Mouse (Mus musculus) neural tube, embryonic 11.5 days (tissue): ENCODE measurements at regions not wholly inside any gene's neighbourhood (a gene's known extent, or its start where the extent isn't known, plus 50 kb on each side); places are given as distances from the start of the nearest gene placed in this dataset.
A peak's percentile ranks its signal among the peaks of the same experiment; 100 is the strongest.
"Not testable (repeated sequence)": the region's sequence is repeated elsewhere in the genome, so short reads cannot be mapped to it uniquely, and the experiment has no call there.

Experiments
- ATAC-seq: fragments of 200-750 bp; cut with Nextera tagmentation; 2 replicates; pipeline ENCODE4 v1.8.0; 2017; ENCODE audit warnings: moderate number of reproducible peaks, mild to moderate bottlenecking, moderate TSS enrichment, moderate library complexity; ENCODE audit not compliant: insufficient read depth, low FRiP score, low TSS enrichment
- DNase-seq: peaks from one replicate; pipeline ENCODE4 v3.0.0-alpha.2; 2015; ENCODE audit warnings: low spot score
- H3K27ac ChIP-seq: fragments of 300-500 bp; sonication (generic); 2 replicates; pipeline ENCODE4 v1.5.1; 2014; ENCODE audit warnings: low read depth, mild to moderate bottlenecking, low read length
- H3K27me3 ChIP-seq: fragments of 300-500 bp; sonication (generic); 2 replicates; pipeline ENCODE4 v1.6.1; 2014; ENCODE audit warnings: mild to moderate bottlenecking, low read length, mixed read lengths; ENCODE audit not compliant: control insufficient read depth, insufficient read depth
- H3K36me3 ChIP-seq: fragments of 300-500 bp; sonication (generic); 2 replicates; pipeline ENCODE4 v1.6.1; 2014; ENCODE audit warnings: mild to moderate bottlenecking, low read length, moderate library complexity, mixed read lengths; ENCODE audit not compliant: control insufficient read depth, insufficient read depth
- H3K4me1 ChIP-seq: fragments of 300-500 bp; sonication (generic); 2 replicates; pipeline ENCODE4 v1.6.1; 2014; ENCODE audit warnings: low read length, mixed read lengths; ENCODE audit not compliant: control insufficient read depth, insufficient read depth
- H3K4me2 ChIP-seq: fragments of 300-500 bp; sonication (generic); 2 replicates; pipeline ENCODE4 v1.6.1; 2014; ENCODE audit warnings: low read depth, mild to moderate bottlenecking, moderate library complexity
- H3K4me3 ChIP-seq: fragments of 300-500 bp; sonication (generic); 2 replicates; pipeline ENCODE4 v1.5.1; 2014; ENCODE audit warnings: low read depth, low read length
- H3K9ac ChIP-seq: fragments of 300-500 bp; sonication (generic); 2 replicates; pipeline ENCODE4 v1.6.1; 2014; ENCODE audit warnings: mild to moderate bottlenecking, low read length
- H3K9me3 ChIP-seq: fragments of 300-500 bp; sonication (generic); 2 replicates; pipeline ENCODE4 v1.6.1; 2016; ENCODE audit warnings: low read length; ENCODE audit not compliant: control insufficient read depth
- WGBS: fragments of 180-500 bp; shearing (Covaris S2); extraction: QIAGEN DNeasy Blood & Tissue Kit; methylation state at CpG from one replicate; pipeline ENCODE4 v1.1.7; 2014; 5-methylcytosine and 5-hydroxymethylcytosine counted together

DNA sequence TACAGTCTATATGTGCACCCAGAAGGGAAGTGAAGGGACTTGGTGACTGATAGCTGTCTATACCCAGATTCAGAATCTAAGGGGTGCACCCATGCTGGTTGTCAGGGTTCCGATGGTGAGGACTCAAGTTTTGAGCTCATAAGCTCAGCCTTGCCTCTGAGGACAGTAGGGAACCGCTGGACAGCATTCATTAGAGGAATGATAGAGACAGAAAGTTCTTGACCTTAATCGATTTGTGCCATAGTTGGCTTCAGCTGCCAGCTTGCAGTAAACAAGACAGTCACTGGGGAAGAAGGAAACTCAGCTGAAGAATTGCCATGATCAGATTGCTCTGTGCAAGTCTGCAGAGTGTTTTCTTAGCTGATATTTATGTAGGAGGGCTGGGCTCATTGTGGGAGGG lies 96.0 kb downstream of the Dmrta2 start:
- Histone ChIP-seq H3K4me2 (no peak overlapping the region), H3K4me1 (no peaks in the 10 kb centered on the region), H3K9ac (no peak overlapping the region), H3K9me3 (no peaks in the 10 kb centered on the region), H3K27ac (no peak overlapping the region), H3K4me3 (no peak overlapping the region), H3K27me3 (no peaks in the 10 kb centered on the region), H3K36me3 (no peaks in the 10 kb centered on the region)
- DNase-seq (no peak), ATAC-seq (no peak)
- 77% methylated on average over 3 of the region's 3 CpGs for WGBS

DNA sequence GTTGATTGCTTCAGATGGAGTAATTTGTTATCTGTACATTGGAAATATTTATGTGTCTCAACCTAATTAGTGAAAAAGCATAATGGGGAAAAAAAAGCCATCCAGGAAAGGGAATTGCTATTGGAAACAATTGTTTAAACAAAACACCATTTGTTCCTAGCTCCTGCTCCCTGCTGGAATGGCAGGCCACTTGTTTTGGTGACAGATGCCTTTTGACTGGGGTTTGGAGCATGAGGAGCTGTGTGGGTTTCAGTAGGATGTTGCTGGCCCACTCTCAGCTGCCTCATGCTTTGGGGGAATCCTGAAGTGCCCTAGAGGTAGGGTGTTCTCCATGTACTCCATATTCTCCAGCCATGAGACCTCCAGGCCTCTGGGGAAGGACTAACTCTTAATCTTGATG lies 105.5 kb downstream of the Dmrta2 start:
- Histone ChIP-seq H3K4me2 (no peak overlapping the region), H3K27ac (no peak overlapping the region), H3K27me3 (no peaks in the 10 kb centered on the region), H3K4me3 (no peak overlapping the region), H3K9me3 (no peaks in the 10 kb centered on the region), H3K36me3 (no peaks in the 10 kb centered on the region), H3K9ac (no peak overlapping the region), H3K4me1 (no peaks in the 10 kb centered on the region)
- DNase-seq (no peak), ATAC-seq (no peak)

DNA sequence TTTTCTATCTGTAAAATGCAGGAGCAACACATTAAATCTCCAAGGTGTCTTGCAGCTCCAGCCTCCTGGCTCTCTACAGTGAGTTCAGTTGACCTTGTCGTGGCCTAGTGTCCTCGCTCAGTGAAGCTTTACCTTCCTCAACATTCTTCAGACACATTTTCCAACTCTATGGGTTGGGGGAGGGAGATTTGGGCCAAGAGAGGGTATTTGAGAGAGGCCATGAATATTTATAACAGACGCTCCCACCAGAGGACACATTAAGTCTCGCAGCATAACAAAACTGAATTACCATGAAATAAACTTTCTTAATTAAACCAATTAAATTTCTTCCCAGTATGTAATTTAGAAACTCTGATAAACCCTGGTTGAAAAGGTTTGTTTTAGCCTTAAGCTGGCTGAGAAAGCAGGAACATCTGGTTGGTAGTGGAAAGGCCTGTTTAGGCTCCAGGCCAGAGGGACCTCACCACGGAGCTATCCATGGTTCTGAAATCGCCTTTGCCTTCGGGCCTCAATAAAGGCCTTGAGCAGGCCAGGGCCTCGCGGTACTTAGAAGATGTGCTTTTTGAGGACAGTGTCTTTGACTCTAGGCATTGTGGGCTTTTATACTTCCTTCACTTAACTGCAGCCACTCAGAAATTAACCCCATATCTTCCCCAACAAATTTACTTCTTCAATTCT lies 109.9 kb downstream of the Dmrta2 start:
- no peaks in the 10 kb centered on the region for H3K27me3 ChIP-seq
- 38% methylated on average over 9 of the region's 9 CpGs for WGBS
- no peak for ATAC-seq

DNA sequence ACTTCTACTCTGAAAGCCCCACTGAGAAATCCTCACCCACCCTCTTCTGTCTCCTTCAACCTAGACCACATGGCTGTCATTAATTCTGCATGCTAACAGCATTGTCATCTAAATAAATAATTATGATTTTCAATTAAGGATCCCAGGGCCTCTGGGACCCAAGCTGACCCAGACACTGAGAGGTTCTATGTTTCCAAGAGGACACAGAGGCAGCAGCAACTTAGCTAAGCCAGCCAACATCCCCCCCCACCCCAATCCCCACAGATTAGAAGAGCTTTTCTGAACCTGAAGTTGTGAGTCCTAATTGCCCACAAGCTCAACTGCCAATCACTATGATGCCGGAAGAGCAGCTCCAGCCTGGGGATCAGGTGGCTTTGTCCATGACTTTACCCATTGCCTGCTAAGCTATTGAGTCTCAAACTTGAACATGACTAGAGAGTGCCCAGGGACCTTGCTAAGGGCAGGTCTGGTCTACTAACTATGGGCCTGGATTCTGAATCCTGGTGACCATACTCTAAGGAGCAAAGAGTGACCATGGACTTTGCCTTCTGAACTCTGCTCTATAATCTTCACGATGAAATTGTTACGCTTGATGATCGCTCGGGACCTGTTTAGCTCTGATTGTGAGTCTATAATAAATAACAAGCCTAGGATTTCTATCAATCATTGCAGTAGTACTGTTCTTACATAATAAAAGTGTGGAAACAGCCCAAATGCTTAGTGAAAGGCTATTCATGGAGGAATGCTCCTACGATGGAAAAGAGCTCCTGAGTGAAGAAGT lies 115.4 kb downstream of the Dmrta2 start:
- Histone ChIP-seq H3K27ac (no peak overlapping the region), H3K9ac (no peak overlapping the region), H3K36me3 (no peaks in the 10 kb centered on the region), H3K4me1 (no peaks in the 10 kb centered on the region), H3K9me3 (no peaks in the 10 kb centered on the region), H3K27me3 (no peaks in the 10 kb centered on the region), H3K4me2 (no peak overlapping the region), H3K4me3 (no peak overlapping the region)
- no peak for ATAC-seq
- no peak for DNase-seq
- WGBS, result 92% methylated on average over 6 of the region's 6 CpGs

More for the DNA sequence above, 109.9 kb downstream of the Dmrta2 start:
- H3K9me3 ChIP-seq, result no peaks in the 10 kb centered on the region
- H3K4me2 ChIP-seq, result no peak overlapping the region
- no peak overlapping the region for H3K27ac ChIP-seq
- peak; percentile 72 for DNase-seq
- no peak overlapping the region for H3K4me3 ChIP-seq
- H3K36me3 ChIP-seq, result no peaks in the 10 kb centered on the region
- no peaks in the 10 kb centered on the region for H3K4me1 ChIP-seq
- H3K9ac ChIP-seq, result no peak overlapping the region

DNA sequence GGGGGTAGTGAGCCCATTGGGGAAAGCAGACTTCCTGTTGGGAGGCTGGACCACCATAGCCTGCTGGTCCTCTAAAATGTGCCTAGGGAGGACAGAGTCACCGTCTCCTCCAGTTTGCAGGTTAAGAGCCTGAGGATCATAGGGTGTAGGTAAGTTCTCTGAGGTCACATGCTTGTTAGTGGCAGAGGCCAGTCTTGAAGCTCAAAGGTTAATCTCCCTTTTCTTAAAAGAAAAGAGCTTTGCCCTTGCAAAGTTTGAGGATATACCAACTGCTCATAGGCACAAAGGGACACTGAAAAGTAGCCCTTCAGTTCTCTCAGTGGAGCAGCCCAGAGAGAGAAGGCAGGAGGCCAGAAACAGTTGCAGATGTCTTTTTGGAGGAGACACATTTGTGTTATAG lies 116.7 kb downstream of the Dmrta2 start:
- ATAC-seq (no peak), DNase-seq (no peak)
- H3K9ac ChIP-seq, result no peak overlapping the region
- H3K27me3 ChIP-seq, result no peaks in the 10 kb centered on the region
- H3K4me1 ChIP-seq, result no peaks in the 10 kb centered on the region
- no peaks in the 10 kb centered on the region for H3K9me3 ChIP-seq
- H3K27ac ChIP-seq, result no peak overlapping the region
- no peak overlapping the region for H3K4me3 ChIP-seq
- no peaks in the 10 kb centered on the region for H3K36me3 ChIP-seq
- WGBS, result 95% methylated on average over 1 of the region's 1 CpGs
- no peak overlapping the region for H3K4me2 ChIP-seq

DNA sequence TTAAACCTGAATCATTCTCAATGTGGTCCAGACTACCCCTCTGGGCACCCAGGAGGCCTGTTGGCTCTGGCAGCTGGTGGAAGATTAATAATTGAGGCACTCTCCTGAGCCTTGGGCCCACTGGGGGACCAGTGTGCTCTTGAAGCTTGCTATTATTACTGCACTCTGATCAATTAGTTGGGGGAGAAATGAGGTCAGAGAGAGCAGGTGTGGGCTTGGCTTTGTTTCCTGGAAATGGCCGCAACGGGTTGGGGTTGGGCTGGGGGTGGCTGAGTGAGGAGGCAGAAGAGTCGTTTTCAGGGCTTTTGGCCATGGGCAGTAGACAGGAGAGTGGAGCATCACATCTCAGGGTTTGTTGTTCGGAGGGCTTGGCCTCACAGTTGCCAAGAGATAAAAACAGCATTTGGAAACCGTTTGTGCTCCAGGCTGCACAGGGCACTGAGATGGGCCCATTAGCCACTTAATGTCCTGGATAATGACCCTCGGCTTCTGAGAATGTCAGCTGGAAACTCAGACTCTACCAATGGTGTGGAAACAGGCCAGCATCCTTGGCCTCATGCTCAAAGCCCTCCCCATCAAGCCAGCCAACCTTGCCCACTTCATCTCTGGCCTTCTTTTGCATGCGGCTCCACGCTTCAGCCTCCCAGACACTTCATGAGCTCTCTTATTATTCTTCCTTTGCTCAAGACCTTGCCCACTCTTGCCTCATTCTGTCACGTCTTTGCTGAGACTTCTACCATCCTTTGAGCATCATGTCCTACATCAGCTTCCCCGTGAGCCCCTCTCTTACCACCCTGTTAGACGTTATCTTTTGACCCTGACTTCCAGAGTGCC lies 118.1 kb downstream of the Dmrta2 start:
- no peak overlapping the region for H3K27ac ChIP-seq
- no peaks in the 10 kb centered on the region for H3K36me3 ChIP-seq
- no peak overlapping the region for H3K4me3 ChIP-seq
- H3K27me3 ChIP-seq, result no peaks in the 10 kb centered on the region
- H3K4me1 ChIP-seq, result no peaks in the 10 kb centered on the region
- H3K4me2 ChIP-seq, result no peak overlapping the region
- DNase-seq (no peak), ATAC-seq (no peak)
- H3K9ac ChIP-seq, result no peak overlapping the region
- 77% methylated on average over 11 of the region's 11 CpGs for WGBS
- no peaks in the 10 kb centered on the region for H3K9me3 ChIP-seq

DNA sequence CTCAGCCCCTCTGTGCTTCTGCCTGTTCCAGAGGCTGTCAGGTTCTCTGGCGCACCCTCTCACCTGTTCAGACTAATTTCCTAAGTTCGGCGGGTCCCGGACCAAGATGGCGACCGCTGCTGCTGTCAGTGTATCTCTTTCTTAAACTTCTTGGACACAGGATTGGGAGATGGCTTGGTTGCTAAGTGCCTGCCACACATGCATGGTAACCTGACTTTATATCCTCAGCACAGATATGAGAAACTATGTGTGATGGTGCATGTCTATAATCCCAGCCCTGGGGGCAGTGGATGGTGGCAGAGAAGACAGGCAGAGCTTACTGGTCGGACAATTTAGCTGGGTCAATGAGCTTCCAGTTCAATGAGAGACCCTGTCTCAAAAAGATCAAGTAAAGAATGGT lies 126.3 kb downstream of the Dmrta2 start:
- H3K4me3 ChIP-seq, H3K9me3 ChIP-seq, H3K4me2 ChIP-seq, H3K27me3 ChIP-seq, H3K4me1 ChIP-seq, H3K9ac ChIP-seq, ATAC-seq, H3K27ac ChIP-seq, H3K36me3 ChIP-seq, DNase-seq: not testable (repeated sequence)
- WGBS, result 96% methylated on average over 6 of the region's 7 CpGs

DNA sequence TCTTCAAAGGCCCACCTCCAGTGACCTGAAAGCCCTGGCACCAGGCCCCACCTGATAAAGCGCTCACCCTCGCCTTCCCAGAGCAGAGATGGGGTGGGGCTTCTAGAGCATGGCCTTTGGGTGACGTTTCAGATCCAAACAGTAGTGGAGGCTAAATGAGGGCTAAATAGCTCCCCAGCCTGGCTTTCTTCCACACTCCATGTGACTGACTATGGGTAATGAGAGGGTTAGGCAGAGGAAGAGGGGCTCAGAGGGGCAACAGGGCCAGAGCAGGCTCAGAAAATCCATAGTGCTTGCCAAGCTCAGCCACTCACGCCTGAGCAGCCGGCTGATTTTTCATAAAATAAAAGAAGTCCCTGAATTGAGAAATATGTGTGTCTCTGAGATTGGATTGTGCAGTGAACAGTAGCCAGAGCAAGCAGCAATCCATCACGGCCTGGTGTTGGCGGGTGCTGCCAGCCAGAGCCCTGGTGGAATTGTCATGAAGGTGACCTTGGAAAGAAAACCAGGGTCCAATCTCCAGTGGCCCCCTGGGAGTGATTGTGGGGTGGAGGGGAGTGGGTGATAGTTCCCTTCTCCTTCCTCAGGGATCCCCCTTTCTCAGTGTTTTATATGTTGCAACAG lies 128.9 kb downstream of the Dmrta2 start:
- Histone ChIP-seq H3K4me2 (no peak overlapping the region), H3K27ac (no peak overlapping the region)
- WGBS, result 80% methylated on average over 7 of the region's 7 CpGs

More for the DNA sequence above, 128.9 kb downstream of the Dmrta2 start:
- Histone ChIP-seq H3K27me3 (no peaks in the 10 kb centered on the region), H3K9ac (no peak overlapping the region), H3K4me1 (no peaks in the 10 kb centered on the region), H3K36me3 (no peaks in the 10 kb centered on the region), H3K4me3 (no peak overlapping the region), H3K9me3 (no peaks in the 10 kb centered on the region)
- no peak for ATAC-seq
- no peak for DNase-seq
